8 mouse cellular contexts compared by ENCODE assay signal in genomic region chr14:121189840-121190239, GRCm38 (mm10).
DNase-seq lines count a peak whose midpoint lies in the region; ATAC-seq and TF ChIP-seq lines count a peak whose summit lies in the region.
"Not testable (repeated sequence)": the region's sequence is repeated elsewhere in the genome, so short reads cannot be mapped to it uniquely, and the experiment has no call there.

No protein-coding gene starts in this region.

- TF ChIP-seq POLR2A in cerebellum, adult 2 months (IDR thresholded peaks at IDR 0.05; ENCODE audit: borderline replicate concordance, insufficient read depth, low read length): not testable (repeated sequence)

- H3K36me3 ChIP-seq in heart, postnatal 0 days (replicated peaks; ENCODE audit: control insufficient read depth, insufficient read depth, low read length); lung, postnatal 0 days (ENCODE audit: insufficient read depth, low read length); stomach, embryonic 14.5 days (ENCODE audit: control insufficient read depth, insufficient read depth, low read length): not testable (repeated sequence)

- not testable (repeated sequence) for H3K9me3 ChIP-seq in heart, postnatal 0 days (replicated peaks; ENCODE audit: control insufficient read depth, low read length); lung, postnatal 0 days (ENCODE audit: low read length); stomach, embryonic 14.5 days (ENCODE audit: control insufficient read depth, low read depth, low read length)

- H3K27me3 ChIP-seq in cerebellum, adult 2 months (ENCODE audit: control insufficient read depth, insufficient read depth, low read length); heart, postnatal 0 days (ENCODE audit: control insufficient read depth, insufficient read depth, low read length); lung, postnatal 0 days (replicated peaks; ENCODE audit: insufficient read depth, low read length); stomach, embryonic 14.5 days (ENCODE audit: control insufficient read depth, insufficient read depth, low read length): not testable (repeated sequence)

- ATAC-seq in heart, postnatal 0 days (ENCODE audit: insufficient read depth, low read depth); lung, postnatal 0 days; stomach, embryonic 14.5 days (ENCODE audit: insufficient number of reproducible peaks, insufficient read depth, low FRiP score, low read depth): not testable (repeated sequence)

- H3K4me2 ChIP-seq in heart, postnatal 0 days (ENCODE audit: low read depth, low read length); lung, postnatal 0 days (replicated peaks; ENCODE audit: low read depth, low read length); stomach, embryonic 14.5 days (replicated peaks; ENCODE audit: low read depth, low read length): not testable (repeated sequence)

- TF ChIP-seq EP300 in heart, postnatal 0 days (IDR thresholded peaks at IDR 0.05; ENCODE audit: low read depth); lung, postnatal 0 days (IDR thresholded peaks at IDR 0.05): not testable (repeated sequence)

- 96% methylated on average over 10 of the region's 10 CpGs for WGBS in cerebellum, adult 2 months
- WGBS in heart, postnatal 0 days: 86% methylated on average over 10 of the region's 10 CpGs
- WGBS in lung, postnatal 0 days: 83% methylated on average over 10 of the region's 10 CpGs
- 89% methylated on average over 10 of the region's 10 CpGs for WGBS in stomach, embryonic 14.5 days

- H3K4me3 ChIP-seq in cerebellum, adult 2 months (replicated peaks; ENCODE audit: insufficient read depth, low read depth, low read length); heart, postnatal 0 days (ENCODE audit: low read depth, low read length); lung, postnatal 0 days (ENCODE audit: low read depth, low read length); stomach, embryonic 14.5 days (ENCODE audit: low read depth, low read length): not testable (repeated sequence)

- not testable (repeated sequence) for H3K9ac ChIP-seq in heart, postnatal 0 days (replicated peaks; ENCODE audit: low read depth, low read length); lung, postnatal 0 days (replicated peaks; ENCODE audit: low read depth); stomach, embryonic 14.5 days (replicated peaks; ENCODE audit: low read depth, low read length)

- DNase-seq in CD4-positive helper T cell, adult 2 months (ENCODE audit: low read depth, low spot score): peak; percentile 38
- DNase-seq in MN1 (ENCODE audit: low spot score): peak; percentile 10
- DNase-seq in cerebellum, adult 2 months; heart, postnatal 0 days (ENCODE audit: low spot score); lung, postnatal 0 days (ENCODE audit: low spot score): not testable (repeated sequence)
- peak; percentile 22 for DNase-seq in liver
- DNase-seq in thymus, postnatal 4 days: peak; percentile 37

- peak; percentile 30; the same call in 1 of the 2 replicates for TF ChIP-seq CTCF in cerebellum, adult 2 months (IDR thresholded peaks at IDR 0.05; ENCODE audit: borderline replicate concordance, insufficient read depth, low read depth, low read length)
- TF ChIP-seq CTCF in heart, postnatal 0 days (IDR thresholded peaks at IDR 0.05; ENCODE audit: low read depth): 0 out of 2 replicates have a peak, but pooled peaks have one; percentile 26
- peak; percentile 60 for TF ChIP-seq CTCF in lung, postnatal 0 days (IDR thresholded peaks at IDR 0.05)

- not testable (repeated sequence) for H3K27ac ChIP-seq in cerebellum, adult 2 months (ENCODE audit: insufficient read depth, low read length)
- H3K27ac ChIP-seq in heart, postnatal 0 days (ENCODE audit: low read depth): peak overlapping the region; percentile 47
- H3K27ac ChIP-seq in lung, postnatal 0 days (ENCODE audit: low read length): peak overlapping the region; percentile 74
- peak overlapping the region; percentile 72; the same call in 1 of the 2 replicates for H3K27ac ChIP-seq in stomach, embryonic 14.5 days (ENCODE audit: low read length)

- H3K4me1 ChIP-seq in cerebellum, adult 2 months (ENCODE audit: control insufficient read depth, insufficient read depth, low read length); lung, postnatal 0 days (ENCODE audit: insufficient read depth, low read depth, low read length): not testable (repeated sequence)
- H3K4me1 ChIP-seq in heart, postnatal 0 days (ENCODE audit: control insufficient read depth, insufficient read depth): peaks cover 14% of the 10 kb centered on the region; the same call in 1 of the 2 replicates
- H3K4me1 ChIP-seq in stomach, embryonic 14.5 days (ENCODE audit: control insufficient read depth, insufficient read depth, low read length): peaks cover 16% of the 10 kb centered on the region; the same call in 1 of the 2 replicates
